Comparison of ENCODE assay signal across 8 mouse cellular contexts in genomic region chr1:55404439-55404838, GRCm38 (mm10). TPM values are rescaled to one million over a fixed set of nuclear protein-coding genes. Genes with fewer than 3 reads are reported as not detected.
DNase-seq lines count a peak whose midpoint lies in the region; ATAC-seq lines count a peak whose summit lies in the region.

No protein-coding gene starts in this region.

- WGBS in heart, embryonic 11.5 days (ENCODE audit: insufficient replicate concordance): 6% methylated on average over 3 of the region's 3 CpGs
- WGBS in hindbrain, embryonic 12.5 days: 6% methylated on average over 3 of the region's 3 CpGs

- ATAC-seq in heart, embryonic 11.5 days (replicated peaks; ENCODE audit: insufficient number of reproducible peaks, low FRiP score, low TSS enrichment): no peak
- ATAC-seq in hindbrain, embryonic 12.5 days (ENCODE audit: low FRiP score): no peak
- ATAC-seq in megakaryocyte-erythroid progenitor cell, adult 5-6 weeks (replicated peaks; ENCODE audit: low FRiP score, low TSS enrichment, poor library complexity, severe bottlenecking): peak; percentile 60; the same call in 1 of the 2 replicates

- no peak overlapping the region for H3K9ac ChIP-seq in heart, embryonic 11.5 days (ENCODE audit: low read depth, low read length)
- no peak overlapping the region for H3K9ac ChIP-seq in hindbrain, embryonic 12.5 days

- H3K4me2 ChIP-seq in heart, embryonic 11.5 days: no peak overlapping the region
- H3K4me2 ChIP-seq in hindbrain, embryonic 12.5 days (replicated peaks): peak overlapping the region; percentile 98

- H3K27me3 ChIP-seq in heart, embryonic 11.5 days (ENCODE audit: control insufficient read depth, insufficient read depth, low read length): peaks cover 9% of the 10 kb centered on the region; the same call in 1 of the 2 replicates
- H3K27me3 ChIP-seq in hindbrain, embryonic 12.5 days: 0 out of 2 replicates have a peak, but pooled peaks cover 5% of the 10 kb centered on the region

- no peak overlapping the region for H3K27ac ChIP-seq in heart, embryonic 11.5 days (ENCODE audit: low read depth, low read length)
- H3K27ac ChIP-seq in hindbrain, embryonic 12.5 days: no peak overlapping the region

- H3K9me3 ChIP-seq in heart, embryonic 11.5 days (replicated peaks; ENCODE audit: control insufficient read depth, low read length): no peaks in the 10 kb centered on the region
- 0 out of 2 replicates have a peak, but pooled peaks cover 2% of the 10 kb centered on the region for H3K9me3 ChIP-seq in hindbrain, embryonic 12.5 days (replicated peaks)

- DNase-seq in heart, adult 18-20 months: peak; percentile 64 to 87
- DNase-seq in T-cell, adult 2 months (ENCODE audit: low spot score): peak; percentile 48
- peak; percentile 91 for DNase-seq in embryo, embryonic 10.5 days (ENCODE audit: low spot score)
- DNase-seq in layer of hippocampus, postnatal 36 days: peak; percentile 20 to 50
- peak; percentile 42 for DNase-seq in right cerebral cortex, postnatal 4 days

- no peak overlapping the region for H3K4me3 ChIP-seq in heart, embryonic 11.5 days (ENCODE audit: low read depth, low read length)
- no peak overlapping the region for H3K4me3 ChIP-seq in hindbrain, embryonic 12.5 days

- no peaks in the 10 kb centered on the region for H3K36me3 ChIP-seq in heart, embryonic 11.5 days (ENCODE audit: control insufficient read depth, insufficient read depth, low read length)
- H3K36me3 ChIP-seq in hindbrain, embryonic 12.5 days: no peaks in the 10 kb centered on the region

- no peaks in the 10 kb centered on the region for H3K4me1 ChIP-seq in heart, embryonic 11.5 days (ENCODE audit: control insufficient read depth, insufficient read depth, low read length)
- H3K4me1 ChIP-seq in hindbrain, embryonic 12.5 days: peaks cover 11% of the 10 kb centered on the region; the same call in 1 of the 2 replicates

RNA-seq across cellular contexts. Expression of gene Plcl1, which starts 1.3 kb away (rescaled TPM):
- 1 to 10 TPM; 2.7 to 3.3 TPM for total RNA-seq in heart, adult 18-20 months (2021)
- polyA plus RNA-seq in heart, embryonic 11.5 days (2014; fragmentation: Nextera tagmentation; extraction: Ambion mirVana): 0.70 and 1.1 TPM in 2 replicates
- 5.2 and 5.5 TPM in 2 replicates for polyA plus RNA-seq in hindbrain, embryonic 12.5 days (2016; fragmentation: Nextera tagmentation; extraction: Ambion mirVana)
- 10 to 100 TPM; 29.0 to 33.1 TPM for total RNA-seq in layer of hippocampus, postnatal 36 days (2021)
- 0.07 TPM in 1 of 2 replicates, not detected in the other for total RNA-seq in megakaryocyte-erythroid progenitor cell, adult 5-6 weeks (2014; fragmentation: Nextera tagmentation)
- total RNA-seq in megakaryocyte-erythroid progenitor cell, adult 5-6 weeks (2017): not detected in 2 replicates

RNA-seq across cellular contexts. Expression of gene Boll, which starts 41.2 kb away (rescaled TPM):
- not detected for total RNA-seq in heart, adult 18-20 months (2021)
- 0.20 and 0.33 TPM in 2 replicates for polyA plus RNA-seq in heart, embryonic 11.5 days (2014; fragmentation: Nextera tagmentation; extraction: Ambion mirVana)
- polyA plus RNA-seq in hindbrain, embryonic 12.5 days (2016; fragmentation: Nextera tagmentation; extraction: Ambion mirVana): 1.4 and 1.5 TPM in 2 replicates
- under 1 TPM in 1 of 2 experiments, not detected in 1; 0.83 TPM for total RNA-seq in layer of hippocampus, postnatal 36 days (2021)
- 0.40 and 1.9 TPM in 2 replicates for total RNA-seq in megakaryocyte-erythroid progenitor cell, adult 5-6 weeks (2014; fragmentation: Nextera tagmentation)
- total RNA-seq in megakaryocyte-erythroid progenitor cell, adult 5-6 weeks (2017): not detected in 2 replicates

Comparison
In these comparisons a context has a peak if more than half of its experiments do, and no peak if none do; other contexts are left out.
1. DNase-seq: peak in every context shown above with its lines; median percentile 91 in embryo, embryonic 10.5 days; 76 in heart, adult 18-20 months; 48 in T-cell, adult 2 months; 42 in right cerebral cortex, postnatal 4 days; 35 in layer of hippocampus, postnatal 36 days.
2. RNA of gene Plcl1, which starts 1.3 kb away (total RNA-seq): 29.0 to 33.1 TPM in layer of hippocampus, postnatal 36 days; 2.7 to 3.3 TPM in heart, adult 18-20 months and 0.07 TPM in megakaryocyte-erythroid progenitor cell, adult 5-6 weeks; every median in the first group is over 4 times any median in the second.